Mouse (Mus musculus): ENCODE results near the gene Ing3.

The Ing3 gene

GRCm38 (mm10) chr6:21955468-21955867 is 6.1 kb downstream of the Ing3 start:
- Histone ChIP-seq H3K27me3 (ENCODE audit: insufficient read depth, low read length) (no peaks in the 10 kb centered on the region), H3K4me1 (replicated peaks; ENCODE audit: low read depth, low read length) (peaks cover 12% of the 10 kb centered on the region), H3K36me3 (ENCODE audit: insufficient read depth, low read length) (peaks cover 55% of the 10 kb centered on the region), H3K4me3 (replicated peaks; ENCODE audit: low read length) (no peak overlapping the region), H3K9me3 (ENCODE audit: low read length) (no peaks in the 10 kb centered on the region)
- no peak for TF ChIP-seq CTCF (conservative IDR thresholded peaks at IDR 0.05; ENCODE audit: low read length)
- no peak for TF ChIP-seq NANOG (IDR thresholded peaks at IDR 0.05; ENCODE audit: borderline replicate concordance, low read length)
- TF ChIP-seq POU5F1 (IDR thresholded peaks at IDR 0.05; ENCODE audit: borderline replicate concordance, low read length): no peak

GRCm38 (mm10) chr6:21958922-21959321 is 9.6 kb downstream of the Ing3 start:
- Histone ChIP-seq H3K9me3 (ENCODE audit: low read length) (no peaks in the 10 kb centered on the region), H3K4me1 (replicated peaks; ENCODE audit: low read depth, low read length) (peaks cover 11% of the 10 kb centered on the region), H3K36me3 (ENCODE audit: insufficient read depth, low read length) (peaks cover 37% of the 10 kb centered on the region), H3K4me3 (replicated peaks; ENCODE audit: low read length) (no peak overlapping the region), H3K27me3 (ENCODE audit: insufficient read depth, low read length) (no peaks in the 10 kb centered on the region)
- TF ChIP-seq CTCF (conservative IDR thresholded peaks at IDR 0.05; ENCODE audit: low read length) (no peak), POU5F1 (IDR thresholded peaks at IDR 0.05; ENCODE audit: borderline replicate concordance, low read length) (no peak), NANOG (IDR thresholded peaks at IDR 0.05; ENCODE audit: borderline replicate concordance, low read length) (no peak)

GRCm38 (mm10) chr6:21959909-21960308 is 10.5 kb downstream of the Ing3 start:
- TF ChIP-seq POU5F1 (IDR thresholded peaks at IDR 0.05; ENCODE audit: borderline replicate concordance, low read length) (no peak), CTCF (conservative IDR thresholded peaks at IDR 0.05; ENCODE audit: low read length) (no peak), NANOG (IDR thresholded peaks at IDR 0.05; ENCODE audit: borderline replicate concordance, low read length) (no peak)
- Histone ChIP-seq H3K9me3 (ENCODE audit: low read length) (no peaks in the 10 kb centered on the region), H3K27me3 (ENCODE audit: insufficient read depth, low read length) (no peaks in the 10 kb centered on the region), H3K4me3 (replicated peaks; ENCODE audit: low read length) (no peak overlapping the region), H3K36me3 (ENCODE audit: insufficient read depth, low read length) (peaks cover 32% of the 10 kb centered on the region), H3K4me1 (replicated peaks; ENCODE audit: low read depth, low read length) (peaks cover 11% of the 10 kb centered on the region)

GRCm38 (mm10) chr6:21977532-21977931 is 28.2 kb downstream of the Ing3 start:
- H3K27me3 ChIP-seq (ENCODE audit: insufficient read depth, low read length): no peaks in the 10 kb centered on the region
- peaks cover 26% of the 10 kb centered on the region for H3K36me3 ChIP-seq (ENCODE audit: insufficient read depth, low read length)
- no peak overlapping the region for H3K4me3 ChIP-seq (replicated peaks; ENCODE audit: low read length)
- no peaks in the 10 kb centered on the region for H3K9me3 ChIP-seq (ENCODE audit: low read length)
- no peaks in the 10 kb centered on the region for H3K4me1 ChIP-seq (replicated peaks; ENCODE audit: low read depth, low read length)
- no peak for TF ChIP-seq NANOG (IDR thresholded peaks at IDR 0.05; ENCODE audit: borderline replicate concordance, low read length)
- TF ChIP-seq POU5F1 (IDR thresholded peaks at IDR 0.05; ENCODE audit: borderline replicate concordance, low read length): no peak
- no peak for TF ChIP-seq CTCF (conservative IDR thresholded peaks at IDR 0.05; ENCODE audit: low read length)

GRCm38 (mm10) chr6:21981114-21981513 is 31.7 kb downstream of the Ing3 start:
- no peaks in the 10 kb centered on the region for H3K9me3 ChIP-seq (ENCODE audit: low read length)
- H3K4me3 ChIP-seq (replicated peaks; ENCODE audit: low read length): no peak overlapping the region
- H3K4me1 ChIP-seq (replicated peaks; ENCODE audit: low read depth, low read length): peaks cover 10% of the 10 kb centered on the region
- peaks cover 13% of the 10 kb centered on the region for H3K27me3 ChIP-seq (ENCODE audit: insufficient read depth, low read length)
- 0 out of 2 replicates have a peak, but pooled peaks cover 3% of the 10 kb centered on the region for H3K36me3 ChIP-seq (ENCODE audit: insufficient read depth, low read length)
- TF ChIP-seq NANOG (IDR thresholded peaks at IDR 0.05; ENCODE audit: borderline replicate concordance, low read length): no peak
- no peak for TF ChIP-seq CTCF (conservative IDR thresholded peaks at IDR 0.05; ENCODE audit: low read length)
- TF ChIP-seq POU5F1 (IDR thresholded peaks at IDR 0.05; ENCODE audit: borderline replicate concordance, low read length): no peak

GRCm38 (mm10) chr6:21984990-21985731 is 35.8 kb downstream of the Ing3 start:
- no peaks in the 10 kb centered on the region for H3K9me3 ChIP-seq (ENCODE audit: low read length)
- H3K27me3 ChIP-seq (ENCODE audit: insufficient read depth, low read length): peaks cover 36% of the 10 kb centered on the region
- peak overlapping the region; percentile 68 for H3K4me3 ChIP-seq (replicated peaks; ENCODE audit: low read length)
- TF ChIP-seq NANOG (IDR thresholded peaks at IDR 0.05; ENCODE audit: borderline replicate concordance, low read length) (no peak), CTCF (conservative IDR thresholded peaks at IDR 0.05; ENCODE audit: low read length) (peak; percentile 72), POU5F1 (IDR thresholded peaks at IDR 0.05; ENCODE audit: borderline replicate concordance, low read length) (no peak)
- H3K36me3 ChIP-seq (ENCODE audit: insufficient read depth, low read length): no peaks in the 10 kb centered on the region
- H3K4me1 ChIP-seq (replicated peaks; ENCODE audit: low read depth, low read length): peaks cover 22% of the 10 kb centered on the region

GRCm38 (mm10) chr6:21985732-21986540 is 36.6 kb downstream of the Ing3 start, which contains the start of gene Cped1:
Cped1 (plus strand) TSS chr6:21985916.
- peaks cover 38% of the 10 kb centered on the region for H3K27me3 ChIP-seq (ENCODE audit: insufficient read depth, low read length)
- no peaks in the 10 kb centered on the region for H3K9me3 ChIP-seq (ENCODE audit: low read length)
- H3K36me3 ChIP-seq (ENCODE audit: insufficient read depth, low read length): no peaks in the 10 kb centered on the region
- TF ChIP-seq CTCF (conservative IDR thresholded peaks at IDR 0.05; ENCODE audit: low read length): no peak
- no peak for TF ChIP-seq POU5F1 (IDR thresholded peaks at IDR 0.05; ENCODE audit: borderline replicate concordance, low read length)
- peak; percentile 63; the same call in 1 of the 2 replicates for TF ChIP-seq NANOG (IDR thresholded peaks at IDR 0.05; ENCODE audit: borderline replicate concordance, low read length)
- peak within 1 kb of the TSS; percentile 68 for H3K4me3 ChIP-seq (replicated peaks; ENCODE audit: low read length)
- H3K4me1 ChIP-seq (replicated peaks; ENCODE audit: low read depth, low read length): peaks cover 22% of the 10 kb centered on the region

- Histone ChIP-seq H3K4me3 (replicated peaks; ENCODE audit: low read length) (peak overlapping the region; percentile 68), H3K27me3 (ENCODE audit: insufficient read depth, low read length) (peaks cover 38% of the 10 kb centered on the region), H3K4me1 (replicated peaks; ENCODE audit: low read depth, low read length) (peaks cover 22% of the 10 kb centered on the region), H3K9me3 (ENCODE audit: low read length) (no peaks in the 10 kb centered on the region), H3K36me3 (ENCODE audit: insufficient read depth, low read length) (no peaks in the 10 kb centered on the region)
- TF ChIP-seq POU5F1 (IDR thresholded peaks at IDR 0.05; ENCODE audit: borderline replicate concordance, low read length): no peak
- TF ChIP-seq NANOG (IDR thresholded peaks at IDR 0.05; ENCODE audit: borderline replicate concordance, low read length): no peak
- TF ChIP-seq CTCF (conservative IDR thresholded peaks at IDR 0.05; ENCODE audit: low read length): no peak
Observed at GRCm38 (mm10) chr6:21986660-21987331, 37.4 kb downstream of the Ing3 start.
